Mouse (Mus musculus) embryonic facial prominence, embryonic 10.5 days (tissue): ENCODE data around the gene Gm20873. TPM values are rescaled to one million over a fixed set of nuclear protein-coding genes. Genes with fewer than 3 reads are reported as not detected.
"Not testable (repeated sequence)": the region's sequence is repeated elsewhere in the genome, so short reads cannot be mapped to it uniquely, and the experiment has no call there.

ENCODE experiments used
- DNase-seq: peaks from one replicate; pipeline ENCODE4 v3.0.0-alpha.2; 2017; ENCODE audit warnings: low spot score
- H3K27ac ChIP-seq: fragments of 300-500 bp; sonication (generic); replicated peaks from 2 replicates; pipeline ENCODE4 v1.5.1; 2016; ENCODE audit warnings: mild to moderate bottlenecking
- H3K27me3 ChIP-seq: fragments of 300-500 bp; sonication (generic); replicated peaks from 2 replicates; pipeline ENCODE4 v1.6.1; 2016; ENCODE audit warnings: low read depth, mild to moderate bottlenecking; ENCODE audit not compliant: poor library complexity, severe bottlenecking
- H3K36me3 ChIP-seq: fragments of 300-500 bp; sonication (generic); replicated peaks from 2 replicates; pipeline ENCODE4 v1.6.1; 2016; ENCODE audit warnings: mild to moderate bottlenecking, moderate library complexity
- H3K4me1 ChIP-seq: fragments of 300-500 bp; sonication (generic); 2 replicates; pipeline ENCODE4 v1.6.1; 2016
- H3K4me3 ChIP-seq: fragments of 300-500 bp; sonication (generic); 2 replicates; pipeline ENCODE4 v1.5.1; 2016; ENCODE audit warnings: mild to moderate bottlenecking, moderate library complexity
- H3K9me3 ChIP-seq: fragments of 300-500 bp; sonication (generic); 2 replicates; pipeline ENCODE4 v1.6.1; 2016; ENCODE audit warnings: mild to moderate bottlenecking
- WGBS: fragments of 180-500 bp; shearing (Covaris S2); methylation state at CpG from one replicate; pipeline ENCODE4 v1.1.7; 2016; 5-methylcytosine and 5-hydroxymethylcytosine counted together
- polyA plus RNA-seq: library from polyadenylated mRNA; unstranded; fragments of >200 nt; fragmentation: Nextera tagmentation; extraction: Ambion mirVana; gene quantifications from 2 replicates; pipeline ENCODE4 v1.2.1, GENCODE M21; 2016

Gm20873 gene
- not detected in 2 replicates for polyA plus RNA-seq

- H3K27ac ChIP-seq, H3K9me3 ChIP-seq, H3K4me1 ChIP-seq, DNase-seq, H3K36me3 ChIP-seq, H3K27me3 ChIP-seq, H3K4me3 ChIP-seq: not testable (repeated sequence)
Measured at GRCm38 (mm10) chrY:6266798-6267197, at the start of gene Gm20873. TSS of gene Gm20873 (plus strand) at chrY:6267098.

DNA sequence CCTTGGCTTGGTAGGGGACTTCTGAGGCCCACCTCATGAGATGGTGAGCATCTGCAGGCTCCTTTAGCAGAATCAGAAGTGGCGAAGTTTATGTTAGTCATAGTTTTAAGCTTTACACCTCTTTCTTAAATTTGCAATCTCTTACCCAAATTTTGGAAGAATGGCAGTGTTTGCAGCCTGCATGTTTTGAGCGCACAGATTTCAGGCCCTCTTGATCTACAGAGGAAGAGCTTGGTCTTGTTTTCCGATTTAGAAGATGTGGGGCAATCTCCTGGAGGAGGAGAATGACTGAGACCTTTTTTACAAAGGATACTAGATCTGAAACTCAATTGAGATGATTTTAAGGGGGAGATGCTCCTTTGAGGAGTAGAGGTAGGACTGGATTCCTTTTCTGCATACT is 29.0 kb upstream of the Gm20873 start, which contains the start of gene Gm21746:
TSS of gene Gm21746 (minus strand) at position 101 of the 400 bp plus-strand sequence.
- not testable (repeated sequence) for H3K36me3 ChIP-seq, H3K9me3 ChIP-seq, H3K4me3 ChIP-seq, DNase-seq, H3K27ac ChIP-seq, H3K4me1 ChIP-seq, H3K27me3 ChIP-seq
- 62% methylated on average over 2 of the region's 3 CpGs for WGBS

Other genes with a start within 250 kb of the Gm20873 start
- gene Gm21746, start 29.1 kb upstream of the Gm20873 start, polyA plus RNA-seq: not detected in 2 replicates